Mouse (Mus musculus) forebrain, postnatal 0 days (tissue): ENCODE measurements around the gene Gpn3. TPM values are rescaled to one million over a fixed set of nuclear protein-coding genes. Genes with fewer than 3 reads are reported as not detected.

Source experiments
- ATAC-seq: fragments of 200-750 bp; cut with Nextera tagmentation; 2 replicates; pipeline ENCODE4 v1.8.0; 2017; ENCODE audit warnings: mild to moderate bottlenecking, moderate library complexity
- DNase-seq: peaks from one replicate; pipeline ENCODE4 v3.0.0-alpha.2; 2015
- H3K27ac ChIP-seq: fragments of 300-500 bp; sonication (generic); 2 replicates; pipeline ENCODE4 v1.5.1; 2014; ENCODE audit warnings: low read depth, mild to moderate bottlenecking, antibody characterized with exemption, low read length, moderate library complexity, mixed read lengths
- H3K27me3 ChIP-seq: fragments of 300-500 bp; sonication (generic); 2 replicates; pipeline ENCODE4 v1.6.1; 2014; ENCODE audit warnings: mild to moderate bottlenecking, low read length, mixed read lengths; ENCODE audit not compliant: insufficient read depth
- H3K36me3 ChIP-seq: fragments of 300-500 bp; sonication (generic); 2 replicates; pipeline ENCODE4 v1.6.1; 2014; ENCODE audit warnings: mild to moderate bottlenecking, moderate library complexity; ENCODE audit not compliant: insufficient read depth
- H3K4me1 ChIP-seq: fragments of 300-500 bp; sonication (generic); 2 replicates; pipeline ENCODE4 v1.6.1; 2014; ENCODE audit warnings: antibody characterized with exemption; ENCODE audit not compliant: insufficient read depth
- H3K4me2 ChIP-seq: fragments of 300-500 bp; sonication (generic); 2 replicates; pipeline ENCODE4 v1.6.1; 2014; ENCODE audit warnings: low read depth, mild to moderate bottlenecking, moderate library complexity
- H3K4me3 ChIP-seq: fragments of 300-500 bp; sonication (generic); 2 replicates; pipeline ENCODE4 v1.5.1; 2014; ENCODE audit warnings: low read depth, low read length, mixed read lengths
- H3K9ac ChIP-seq: fragments of 300-500 bp; sonication (generic); 2 replicates; pipeline ENCODE4 v1.6.1; 2014; ENCODE audit warnings: mild to moderate bottlenecking
- H3K9me3 ChIP-seq: fragments of 300-500 bp; sonication (generic); 2 replicates; pipeline ENCODE4 v1.6.1; 2016; ENCODE audit warnings: low read length
- CTCF ChIP-seq: sonication (generic); IDR thresholded peaks from 2 replicates; pipeline ENCODE4 v1.5.1; 2016; ENCODE audit warnings: antibody characterized with exemption, control low read depth, low read depth
- WGBS: fragments of 180-500 bp; shearing (Covaris S2); extraction: QIAGEN DNeasy Blood & Tissue Kit; methylation state at CpG from one replicate; pipeline ENCODE4 v1.1.7; 2014; 5-methylcytosine and 5-hydroxymethylcytosine counted together
- polyA plus RNA-seq: library from polyadenylated mRNA; unstranded; fragments of >200 nt; fragmentation: Nextera tagmentation; extraction: Ambion mirVana; gene quantifications from 2 replicates; pipeline ENCODE4 v1.2.1, GENCODE M21; 2015
- total RNA-seq: library from RNA; depleted of rRNA; stranded (reverse); fragments of >200 nt; gene quantifications from 2 replicates; pipeline ENCODE4 v1.2.3, GENCODE M21; 2014

Gpn3 gene
- total and polyA plus RNA-seq, 2 experiments from 2014 or later: 37.6 to 44.2 TPM

- Histone ChIP-seq H3K36me3 (no peaks in the 10 kb centered on the region), H3K27me3 (no peaks in the 10 kb centered on the region), H3K4me1 (no peaks in the 10 kb centered on the region), H3K27ac (no peak overlapping the region), H3K4me2 (no peak overlapping the region), H3K4me3 (no peak overlapping the region), H3K9ac (no peak overlapping the region), H3K9me3 (no peaks in the 10 kb centered on the region)
- DNase-seq: no peak
- no peak for ATAC-seq
- 92% methylated on average over 7 of the region's 7 CpGs for WGBS
- TF ChIP-seq CTCF: no peak
Observed at GRCm38 (mm10) chr5:122336554-122337294, 35.0 kb upstream of the Gpn3 start.

GRCm38 (mm10) chr5:122342874-122343273 is 28.8 kb upstream of the Gpn3 start:
- Histone ChIP-seq H3K9me3 (no peaks in the 10 kb centered on the region), H3K9ac (no peak overlapping the region), H3K4me3 (no peak overlapping the region), H3K27me3 (no peaks in the 10 kb centered on the region), H3K36me3 (no peaks in the 10 kb centered on the region), H3K4me1 (no peaks in the 10 kb centered on the region), H3K4me2 (no peak overlapping the region), H3K27ac (no peak overlapping the region)
- no peak for DNase-seq
- TF ChIP-seq CTCF: no peak
- WGBS: 87% methylated on average over 1 of the region's 1 CpGs
- ATAC-seq: no peak

GRCm38 (mm10) chr5:122343768-122344167 is 27.9 kb upstream of the Gpn3 start:
- TF ChIP-seq CTCF: no peak
- Histone ChIP-seq H3K4me2 (no peak overlapping the region), H3K36me3 (no peaks in the 10 kb centered on the region), H3K4me3 (no peak overlapping the region), H3K27ac (no peak overlapping the region), H3K9ac (no peak overlapping the region), H3K4me1 (no peaks in the 10 kb centered on the region), H3K9me3 (no peaks in the 10 kb centered on the region), H3K27me3 (no peaks in the 10 kb centered on the region)
- ATAC-seq: no peak
- no peak for DNase-seq
- WGBS: 41% methylated on average over 7 of the region's 7 CpGs

GRCm38 (mm10) chr5:122344260-122344659 is 27.4 kb upstream of the Gpn3 start:
- Histone ChIP-seq H3K9me3 (no peaks in the 10 kb centered on the region), H3K36me3 (no peaks in the 10 kb centered on the region), H3K27me3 (no peaks in the 10 kb centered on the region), H3K4me3 (no peak overlapping the region), H3K4me2 (no peak overlapping the region), H3K27ac (no peak overlapping the region), H3K4me1 (no peaks in the 10 kb centered on the region), H3K9ac (no peak overlapping the region)
- peak; percentile 87 for DNase-seq
- TF ChIP-seq CTCF: peak; percentile 89
- 6% methylated on average over 5 of the region's 5 CpGs for WGBS
- ATAC-seq: peak; percentile 67

- Histone ChIP-seq H3K27ac (no peak overlapping the region), H3K4me3 (no peak overlapping the region), H3K4me1 (no peaks in the 10 kb centered on the region), H3K27me3 (no peaks in the 10 kb centered on the region), H3K4me2 (no peak overlapping the region), H3K36me3 (no peaks in the 10 kb centered on the region), H3K9ac (no peak overlapping the region), H3K9me3 (no peaks in the 10 kb centered on the region)
- no peak for ATAC-seq
- peak; percentile 27; the same call in 1 of the 2 replicates for TF ChIP-seq CTCF
- 77% methylated on average over 4 of the region's 4 CpGs for WGBS
- DNase-seq: no peak
Observed at GRCm38 (mm10) chr5:122345777-122346176, 25.9 kb upstream of the Gpn3 start.

GRCm38 (mm10) chr5:122353807-122354491 is 17.7 kb upstream of the Gpn3 start, which contains the start of the genes Rad9b and Vps29:
TSS of gene Rad9b (minus strand) at chr5:122354233.
TSS of gene Vps29 (plus strand) at chr5:122354369.
- H3K9ac ChIP-seq: peak within 1 kb of the TSS; percentile 93
- H3K9me3 ChIP-seq: no peaks in the 10 kb centered on the region
- peaks cover 11% of the 10 kb centered on the region for H3K4me1 ChIP-seq
- peak; percentile 100 for DNase-seq
- H3K36me3 ChIP-seq: 0 out of 2 replicates have a peak, but pooled peaks cover 4% of the 10 kb centered on the region
- H3K4me3 ChIP-seq: peak within 1 kb of the TSS; percentile 98
- peak within 1 kb of the TSS; percentile 86 for H3K27ac ChIP-seq
- 1% methylated on average over 51 of the region's 51 CpGs for WGBS
- ATAC-seq: peak; percentile 94
- no peaks in the 10 kb centered on the region for H3K27me3 ChIP-seq
- TF ChIP-seq CTCF: no peak
- H3K4me2 ChIP-seq: peak within 1 kb of the TSS; percentile 64
